Mouse (Mus musculus): ENCODE measurements around the gene Tceanc2. TPM values are rescaled to one million over a fixed set of nuclear protein-coding genes. Genes with fewer than 3 reads are reported as not detected.

Tceanc2 gene
- total RNA-seq (2021), result 10 to 100 TPM; 22.3 to 23.0 TPM
- long read RNA-seq, full-length matches to known transcripts, result 6 of 16 reads
- long read RNA-seq, partial matches to known transcripts, result 0 of 16 reads
- long read RNA-seq, other reads (novel, unspliced or antisense), result 10 of 16 reads

DNA sequence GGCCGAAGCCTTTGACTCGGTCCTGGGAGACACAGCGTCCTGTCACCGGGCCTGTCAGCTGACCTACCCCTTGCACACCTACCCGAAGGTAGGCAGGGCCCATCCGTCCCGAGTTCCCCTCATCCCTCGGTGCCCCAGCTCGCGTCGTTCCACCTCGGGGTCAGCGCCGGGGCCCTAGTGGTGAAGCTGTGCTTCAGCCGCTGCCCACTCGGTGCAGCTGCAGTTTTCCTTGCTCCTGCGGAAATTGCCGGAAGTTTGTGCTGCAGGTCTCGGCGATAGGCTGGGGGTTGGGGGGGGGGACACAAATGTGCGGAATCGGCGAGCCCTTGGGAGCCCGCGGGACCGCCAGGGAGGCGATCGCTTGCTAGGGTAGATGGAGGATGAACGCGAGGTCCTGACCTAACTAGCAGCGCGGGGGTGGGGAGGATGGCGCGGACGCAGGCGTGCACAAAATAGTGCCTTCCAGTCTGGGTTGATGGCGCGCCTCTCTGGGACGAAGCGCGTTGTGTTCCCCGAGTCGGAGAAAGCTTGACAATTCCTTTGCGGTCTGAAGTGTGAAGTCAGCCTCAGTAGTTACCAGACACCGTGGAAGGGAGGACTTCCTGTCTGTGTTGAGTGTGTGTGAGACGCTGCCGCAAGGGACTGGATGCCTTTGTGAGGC is at the start of gene Tceanc2:
Tceanc2 (minus strand) TSS at position 287 of the 661 bp plus-strand sequence.
- peak; percentile 49 to 64 for DNase-seq (ENCODE audit: low spot score in 2 of 2)

DNA sequence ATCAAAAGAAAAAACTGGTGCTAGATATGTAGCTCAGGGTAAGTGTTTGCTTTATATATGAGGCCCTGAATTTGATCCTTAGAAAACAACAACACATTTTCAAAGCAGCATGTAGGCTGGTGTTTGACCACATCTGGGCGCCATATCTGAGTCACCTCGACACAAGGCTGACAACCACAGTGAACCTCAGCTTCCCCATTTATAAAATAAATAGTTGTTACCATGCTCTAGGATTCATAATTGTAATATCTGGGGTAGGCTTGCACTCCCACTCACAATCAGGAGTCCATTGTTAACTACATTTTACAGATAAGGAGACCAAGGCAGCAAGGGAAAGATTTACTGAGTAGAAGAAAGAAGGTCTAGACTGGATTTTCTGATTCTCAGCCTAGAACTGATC is 47.4 kb upstream of the Tceanc2 start:
- no peak for DNase-seq (ENCODE audit: low spot score in 2 of 2)

DNA sequence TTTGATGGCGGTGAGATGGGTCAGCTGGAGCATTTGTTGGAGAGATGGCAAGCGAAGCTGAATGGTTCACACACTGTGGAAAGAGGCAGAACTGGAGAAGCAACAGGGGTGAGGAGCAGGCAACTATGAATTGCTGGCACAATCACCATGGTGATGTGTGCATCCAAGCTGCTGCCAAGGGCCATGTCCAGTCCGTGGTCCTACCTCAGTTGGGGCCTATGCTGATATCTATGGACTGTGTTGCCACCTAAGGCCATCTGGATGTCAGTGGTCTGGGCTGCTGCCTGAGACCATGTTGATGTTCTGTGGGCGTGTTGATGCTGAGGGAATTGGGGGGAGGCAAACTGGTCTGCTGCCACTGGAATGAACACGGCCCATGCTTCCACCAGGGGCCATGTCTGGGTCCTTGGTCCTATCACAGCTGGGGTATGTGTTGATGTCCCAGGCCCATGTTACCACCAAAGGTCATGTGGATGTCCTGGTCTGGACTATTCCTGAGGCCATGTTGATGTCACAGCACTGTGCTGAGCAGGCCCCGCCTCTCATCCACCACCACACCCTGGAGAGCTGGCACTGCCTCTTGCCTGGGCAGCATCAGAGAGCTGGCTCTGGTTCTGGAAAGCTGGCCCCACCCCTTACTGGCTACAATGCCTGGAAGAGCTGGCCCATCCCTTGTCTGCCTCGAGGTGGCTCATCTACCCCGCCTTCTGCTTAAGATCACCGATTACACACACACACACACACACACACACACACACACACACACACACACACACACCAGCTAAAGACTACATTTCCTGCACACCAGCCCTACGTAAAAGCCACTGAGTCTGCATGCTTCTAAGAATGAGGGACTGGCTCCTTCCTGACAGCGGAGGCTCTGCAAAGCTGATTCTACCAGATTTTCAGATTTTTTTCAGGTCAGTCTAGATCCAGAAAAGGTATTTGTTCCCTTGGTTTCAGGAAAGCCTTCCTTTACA is 44.6 kb upstream of the Tceanc2 start:
- peak; percentile 37 to 49 for DNase-seq (ENCODE audit: low spot score in 2 of 2)

DNA sequence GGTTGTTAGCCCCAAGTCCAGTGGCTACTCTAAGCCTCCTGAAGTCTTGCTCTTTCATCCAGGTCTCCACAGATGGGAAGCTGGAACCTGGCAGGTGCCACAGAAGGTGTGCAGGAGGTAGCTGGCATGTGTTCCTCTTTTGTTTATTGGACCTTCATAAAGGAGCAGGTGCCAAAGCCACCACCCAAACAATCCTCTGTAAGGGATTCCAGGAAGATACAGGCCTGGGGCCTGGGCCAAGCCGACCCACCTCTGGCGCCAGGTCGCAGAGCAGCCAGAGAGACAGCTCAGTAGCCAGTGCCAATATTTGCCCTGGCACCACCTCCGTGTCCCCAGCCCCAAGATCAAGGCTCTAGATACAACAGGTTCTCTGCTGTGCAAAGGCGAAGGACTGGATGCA is 42.6 kb upstream of the Tceanc2 start:
- no peak for DNase-seq (ENCODE audit: low spot score in 2 of 2)

DNA sequence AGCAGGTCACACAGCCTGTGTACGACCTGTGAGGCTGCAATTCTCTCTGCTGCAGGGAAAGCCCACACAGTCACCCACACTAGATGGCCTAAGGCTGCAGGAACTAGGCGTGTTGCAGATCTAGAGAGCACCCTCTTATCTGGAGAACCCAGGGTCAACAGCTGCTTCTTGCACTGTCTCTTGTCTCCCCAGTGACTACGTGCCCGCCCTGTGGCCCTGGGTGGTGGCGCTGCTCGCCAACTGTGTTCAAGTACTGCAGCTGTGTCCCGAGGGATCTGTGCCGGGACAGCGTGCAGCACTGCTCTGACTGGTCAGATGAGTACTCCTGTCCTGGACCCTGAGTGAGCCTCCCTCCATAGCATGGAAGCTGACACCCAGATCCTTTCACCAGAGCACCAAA is 38.7 kb upstream of the Tceanc2 start:
- no peak for DNase-seq (ENCODE audit: low spot score in 2 of 2)

DNA sequence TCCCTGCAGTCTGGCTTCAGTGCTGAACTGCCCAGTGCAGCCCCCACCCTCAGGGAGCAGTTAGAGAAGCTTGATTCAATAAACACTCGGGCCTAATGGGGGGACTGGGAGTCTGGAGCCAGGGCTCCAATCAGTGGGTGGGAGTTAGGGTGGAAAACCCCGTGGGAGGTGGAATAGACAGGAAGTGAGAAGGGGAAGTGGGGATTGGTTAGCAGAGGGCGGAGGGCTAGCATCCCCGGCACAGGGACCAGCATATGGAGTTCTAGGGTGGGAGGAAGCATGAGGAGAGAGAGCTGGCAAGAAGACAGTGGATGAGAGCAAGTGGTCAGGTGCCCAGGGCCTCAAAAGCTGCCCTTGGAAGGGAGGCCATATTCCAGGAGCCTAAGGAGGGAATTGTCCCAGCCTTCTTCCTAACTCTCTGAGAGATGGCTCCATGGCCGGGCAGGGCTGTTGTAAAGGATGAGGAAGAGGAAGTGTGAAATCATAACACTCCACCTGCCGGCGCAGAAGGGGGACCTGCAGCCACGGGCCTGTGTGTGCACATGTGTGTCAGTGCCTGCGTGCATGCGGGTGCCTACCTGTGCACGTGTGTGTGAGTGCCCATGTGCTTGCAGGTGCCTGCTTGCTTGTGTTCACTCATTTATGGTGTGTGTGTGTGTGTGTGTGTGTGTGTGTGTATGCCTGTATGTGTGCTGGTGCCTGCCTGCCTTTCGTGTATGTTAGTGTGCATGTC is 34.5 kb upstream of the Tceanc2 start:
- DNase-seq (ENCODE audit: low spot score in 2 of 2), result no peak

DNA sequence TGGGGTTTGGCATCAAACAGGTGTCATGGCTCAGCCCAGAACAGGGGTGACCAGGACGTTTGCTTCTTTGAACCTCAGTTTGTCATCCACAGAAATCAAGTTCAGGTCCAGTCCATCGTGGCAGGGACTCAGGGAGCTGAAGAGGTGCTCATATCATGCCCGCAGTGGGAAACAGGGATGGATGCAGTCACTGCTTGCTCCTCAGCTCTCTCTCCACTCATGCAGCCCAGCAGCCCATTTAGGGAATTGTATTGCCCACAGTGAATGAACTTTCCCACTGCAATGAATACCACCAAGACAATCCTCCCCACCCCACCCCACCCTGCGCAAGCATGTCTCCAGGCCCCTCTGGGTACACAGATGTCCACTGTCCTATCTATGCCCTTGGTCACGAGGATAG is 33.0 kb upstream of the Tceanc2 start:
- DNase-seq (ENCODE audit: low spot score in 2 of 2), result no peak

DNA sequence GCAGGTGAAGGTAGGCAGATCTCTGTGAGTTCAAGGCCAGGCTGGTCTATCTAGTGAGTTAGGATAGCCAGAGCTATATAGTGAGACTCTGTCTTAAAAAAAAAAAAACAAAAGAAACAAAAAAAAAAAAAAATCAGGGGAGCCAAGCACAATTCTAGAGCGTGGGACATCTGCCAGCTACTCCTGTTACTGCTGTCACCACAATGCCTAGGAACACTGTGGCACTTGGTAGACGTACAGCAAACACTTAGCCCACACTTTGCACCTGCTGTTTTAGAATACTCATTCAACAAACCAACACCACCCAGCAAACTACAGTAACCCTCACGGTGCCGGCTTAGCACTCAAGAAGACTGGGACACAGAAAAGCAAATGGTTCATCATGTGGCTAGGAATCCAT is 32.5 kb upstream of the Tceanc2 start:
- DNase-seq (ENCODE audit: low spot score in 2 of 2), result peak in 1 of 2 experiments; percentile 31

DNA sequence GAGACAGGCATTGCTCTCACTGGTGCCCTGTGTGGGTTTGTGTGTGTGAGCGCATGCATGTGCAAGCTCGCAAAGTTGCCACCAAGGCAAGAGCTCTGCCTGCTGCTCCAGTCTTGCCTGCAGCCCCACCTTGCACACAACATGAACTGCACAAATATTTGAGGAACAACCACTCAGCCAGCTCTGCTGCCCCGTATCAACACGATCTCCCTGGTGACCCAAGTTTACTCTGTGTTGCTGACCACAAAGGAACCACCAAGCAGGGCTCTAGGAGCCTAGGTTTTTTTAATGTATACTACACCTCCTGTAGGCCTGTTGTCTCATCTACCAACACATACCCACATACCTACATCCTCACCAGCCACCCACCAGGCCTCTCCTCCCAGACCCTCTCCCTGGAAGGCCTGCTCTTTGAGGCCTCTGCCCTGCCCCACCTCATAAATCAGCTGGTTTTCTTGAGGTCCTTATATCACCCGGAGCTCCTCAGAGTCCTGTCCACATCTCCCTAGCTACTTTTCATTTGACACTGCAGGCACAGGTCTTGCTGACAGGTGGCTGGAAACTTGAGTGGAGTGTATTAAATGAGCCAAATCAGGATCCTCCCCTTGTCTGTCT is 31.7 kb upstream of the Tceanc2 start:
- DNase-seq (ENCODE audit: low spot score in 2 of 2), result no peak

DNA sequence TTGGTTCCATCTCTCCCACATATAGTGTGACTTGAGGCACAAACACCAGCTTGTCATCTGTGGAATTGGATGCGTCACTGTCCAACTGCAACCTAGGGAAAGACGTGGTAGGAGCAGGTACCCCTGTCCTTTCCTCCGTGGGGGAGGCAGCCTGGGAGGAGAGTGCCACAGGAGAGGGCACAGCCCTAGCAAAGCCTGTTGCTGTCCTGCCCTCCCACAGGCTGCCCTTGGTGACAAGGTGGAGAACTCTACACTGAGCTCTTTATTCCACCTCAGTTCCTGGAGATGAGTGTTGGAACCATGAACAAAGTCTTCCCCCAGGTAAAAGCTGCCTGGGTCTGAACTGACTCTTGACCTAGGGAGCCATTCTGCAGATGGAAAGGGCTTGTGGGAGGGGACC is 30.0 kb upstream of the Tceanc2 start, which contains the start of gene Ldlrad1:
Ldlrad1 (plus strand) TSS at position 301 of the 400 bp plus-strand sequence.
- no peak for DNase-seq (ENCODE audit: low spot score in 2 of 2)

DNA sequence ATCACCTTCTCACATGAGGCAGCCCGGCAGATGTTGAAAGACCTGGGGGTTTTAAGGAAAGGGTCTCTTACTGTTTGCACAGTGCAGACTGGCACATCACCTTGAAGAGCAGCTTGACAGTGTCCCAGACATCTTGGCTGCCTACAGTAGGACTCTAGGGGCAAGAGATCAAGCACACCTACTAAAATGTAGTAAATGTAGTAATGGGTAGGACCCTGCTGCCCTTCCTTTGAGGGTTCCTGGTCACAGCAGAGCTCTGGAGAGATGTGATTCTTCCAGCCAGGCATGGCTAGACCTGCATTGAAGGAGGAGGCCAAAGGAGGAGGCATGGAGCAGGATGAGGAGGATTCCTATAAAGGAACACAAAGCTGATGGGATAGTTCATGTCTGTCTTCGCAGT is 28.1 kb upstream of the Tceanc2 start:
- no peak for DNase-seq (ENCODE audit: low spot score in 2 of 2)

DNA sequence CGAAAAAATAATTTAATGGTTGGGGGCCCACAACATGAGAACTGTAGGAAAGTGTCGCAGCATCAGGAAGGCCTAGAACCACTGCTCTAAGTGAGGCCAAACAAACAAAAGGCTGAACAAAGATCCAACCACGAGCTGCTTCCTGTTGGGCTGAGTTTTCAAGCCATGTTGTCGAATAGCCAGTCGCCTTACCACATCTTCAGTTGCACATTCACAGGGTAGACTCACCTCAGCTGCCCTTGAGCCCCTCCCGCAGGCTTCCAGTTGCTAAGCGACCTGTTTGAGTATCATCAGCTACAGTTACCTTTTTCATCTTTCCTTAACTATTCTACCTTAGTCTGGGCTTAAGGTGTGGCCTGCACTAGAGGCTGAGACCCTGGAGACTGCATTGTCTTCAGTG is 24.1 kb upstream of the Tceanc2 start:
- no peak for DNase-seq (ENCODE audit: low spot score in 2 of 2)

DNA sequence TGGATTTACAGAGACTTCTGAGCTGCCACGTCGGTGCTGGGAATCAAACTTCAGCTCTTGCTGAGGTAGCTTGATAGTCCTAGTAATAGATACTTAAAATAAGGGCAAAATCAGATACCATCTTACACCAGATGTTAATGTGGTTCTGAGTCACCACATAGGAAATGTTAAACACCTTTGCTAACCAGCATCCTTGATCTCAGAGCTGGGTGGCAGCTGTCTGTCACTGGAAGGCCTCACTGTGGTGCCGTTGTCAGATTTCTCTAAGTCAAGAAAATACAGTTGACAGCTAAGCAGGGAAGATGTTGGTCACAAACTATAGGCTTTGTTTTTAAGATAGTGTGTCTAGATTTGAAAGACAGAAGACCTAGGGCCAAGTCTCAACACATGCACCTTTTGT is 22.9 kb upstream of the Tceanc2 start:
- DNase-seq (ENCODE audit: low spot score in 2 of 2), result no peak

DNA sequence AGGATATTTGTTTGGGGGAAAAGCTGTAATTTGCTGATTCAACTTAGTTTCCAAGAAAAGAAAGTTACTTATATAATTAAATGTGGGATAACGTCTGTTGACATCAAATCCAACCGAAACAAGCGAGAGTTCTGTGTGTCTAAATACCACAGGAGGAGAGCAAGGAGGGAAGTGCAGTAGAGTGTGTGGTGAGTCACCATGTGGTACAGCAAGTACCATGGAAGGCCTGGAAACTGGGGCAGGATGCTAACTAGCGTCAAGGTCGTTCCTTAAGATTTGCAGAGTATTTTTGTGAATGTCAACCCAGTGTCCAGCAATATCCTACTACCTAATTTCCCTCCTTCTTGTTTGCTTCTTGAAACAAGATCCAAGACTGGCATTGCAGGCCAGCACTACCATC is 19.2 kb upstream of the Tceanc2 start:
- no peak for DNase-seq (ENCODE audit: low spot score in 2 of 2)

DNA sequence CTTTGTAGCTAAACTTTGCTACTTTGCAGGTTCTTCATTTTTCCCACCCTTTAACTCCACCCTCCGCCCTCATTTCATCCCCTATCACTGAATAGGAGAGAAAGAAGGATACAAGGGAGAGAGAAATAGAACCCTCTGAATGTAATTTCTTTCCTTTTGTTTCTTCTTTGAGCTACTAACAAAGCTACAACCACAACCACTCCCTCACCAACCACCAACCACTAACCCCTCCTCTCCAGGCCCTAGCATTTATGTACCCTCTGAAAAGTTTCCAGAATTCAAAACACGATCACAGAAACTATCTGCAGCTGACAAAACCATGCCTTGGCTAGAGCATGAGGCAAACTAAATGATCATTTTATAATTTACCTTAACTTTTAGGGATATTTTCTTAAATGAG is 17.5 kb upstream of the Tceanc2 start:
- no peak for DNase-seq (ENCODE audit: low spot score in 2 of 2)

DNA sequence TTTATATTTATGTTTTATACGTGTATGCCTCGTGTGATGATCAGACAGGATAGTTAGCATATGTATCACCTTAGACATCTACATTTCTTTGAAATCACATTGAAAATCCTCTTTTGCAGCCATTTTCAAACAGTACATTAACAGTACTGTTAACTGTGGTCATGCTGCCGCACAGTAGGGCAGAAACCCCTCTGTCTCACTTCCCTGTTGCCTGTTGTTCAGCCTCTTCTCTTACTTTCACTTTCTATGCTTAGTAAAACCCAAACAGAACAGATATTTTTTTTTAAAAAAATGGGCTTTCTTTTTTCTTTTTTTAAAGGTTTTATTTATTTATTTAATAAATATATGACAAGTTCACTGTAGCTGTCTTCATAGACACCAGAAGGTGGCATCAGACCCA is 14.9 kb upstream of the Tceanc2 start:
- DNase-seq (ENCODE audit: low spot score in 2 of 2), result no peak

DNA sequence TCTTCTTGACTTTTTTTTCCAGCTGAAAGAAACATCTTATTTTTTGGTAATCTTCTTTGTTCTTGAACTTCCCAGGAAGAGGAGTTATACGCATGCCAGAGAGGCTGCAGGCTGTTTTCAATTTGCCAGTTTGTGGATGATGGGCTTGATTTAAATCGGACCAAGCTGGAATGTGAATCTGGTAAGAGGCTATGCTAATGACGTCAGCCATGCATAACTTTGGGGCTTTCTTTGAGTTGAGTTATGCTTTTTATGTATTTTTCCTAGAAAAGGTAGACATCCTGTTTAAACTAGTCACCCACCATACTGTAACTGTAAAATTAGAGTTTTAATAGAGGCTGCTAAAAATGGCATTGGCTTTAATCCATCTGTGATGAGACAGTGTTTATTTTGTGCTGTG is 6.8 kb upstream of the Tceanc2 start:
- DNase-seq (ENCODE audit: low spot score in 2 of 2), result no peak

DNA sequence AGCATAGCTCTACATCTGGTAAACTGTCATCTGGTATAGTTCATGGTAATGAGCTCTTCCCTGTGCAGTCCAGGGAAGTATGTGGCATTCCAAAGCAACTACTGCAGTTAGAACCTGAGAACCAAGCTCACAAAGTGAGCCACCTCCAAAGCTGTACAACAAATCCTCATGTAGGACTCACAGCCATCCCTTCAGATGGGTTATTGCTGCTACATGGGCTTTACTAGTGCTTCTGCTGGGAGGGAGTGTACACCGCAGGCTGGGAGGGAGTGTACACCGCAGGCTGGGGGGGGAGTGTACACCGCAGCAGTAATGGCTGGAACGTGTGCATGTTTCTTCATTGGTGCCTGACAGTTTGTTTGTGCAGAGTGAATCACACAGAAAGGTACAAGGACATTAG is 4.3 kb upstream of the Tceanc2 start:
- no peak for DNase-seq (ENCODE audit: low spot score in 2 of 2)

DNA sequence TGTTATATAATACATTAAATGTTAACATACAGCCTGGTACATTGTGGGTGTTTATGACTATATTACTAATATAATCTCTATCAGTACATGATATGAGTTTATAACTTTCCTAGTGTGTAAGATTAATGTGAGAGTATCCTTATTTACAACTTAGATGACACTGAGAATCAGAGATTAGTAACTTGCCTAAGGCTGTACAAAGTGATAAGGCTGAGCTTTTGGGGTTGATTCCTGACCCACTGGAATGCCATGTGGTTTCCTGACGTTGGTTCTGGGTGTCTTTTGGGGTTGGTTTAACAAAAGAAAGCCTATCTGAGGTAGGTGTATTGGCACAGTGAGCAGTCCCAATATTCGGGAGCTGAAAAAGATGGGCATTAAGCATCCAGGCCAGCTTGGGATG is 3.9 kb upstream of the Tceanc2 start:
- no peak for DNase-seq (ENCODE audit: low spot score in 2 of 2)

DNA sequence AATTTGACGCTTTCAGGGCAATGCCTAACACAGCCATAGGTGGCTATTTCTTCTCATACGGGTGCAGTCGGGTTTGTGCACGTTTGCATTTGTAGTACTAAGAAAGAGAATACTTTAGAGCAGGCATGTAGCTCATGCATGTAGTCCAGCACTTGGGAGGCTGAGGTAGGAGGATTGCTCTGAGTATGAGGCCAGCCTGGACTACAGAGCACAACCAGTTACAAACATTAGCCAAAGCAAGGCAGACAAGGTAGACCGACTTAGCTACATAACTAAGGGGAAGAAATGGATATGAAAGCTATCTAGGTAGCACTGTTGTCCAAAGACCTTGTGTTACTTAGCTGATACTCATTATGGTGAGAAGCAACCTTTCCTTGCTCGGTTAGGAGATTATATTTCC is 3.0 kb upstream of the Tceanc2 start:
- DNase-seq (ENCODE audit: low spot score in 2 of 2), result no peak

DNA sequence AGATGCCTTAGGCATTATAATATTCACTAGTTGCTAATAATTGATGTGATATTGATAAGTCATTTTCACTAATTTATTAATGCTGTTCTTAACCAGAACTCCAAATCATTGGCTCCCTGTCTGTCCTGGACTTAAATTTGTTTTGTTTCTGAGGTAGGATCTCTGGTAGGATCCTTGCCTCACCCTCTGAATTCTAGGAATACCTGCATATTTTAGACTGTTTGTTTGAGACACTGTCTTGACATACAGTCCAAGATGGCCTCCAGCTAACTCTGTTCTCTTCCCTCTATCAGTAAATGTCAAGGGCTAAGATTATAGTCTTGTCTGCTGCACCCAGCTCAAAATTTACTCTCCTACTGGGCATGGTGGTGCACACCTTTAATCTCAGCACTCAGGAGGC is 1.8 kb upstream of the Tceanc2 start:
- DNase-seq (ENCODE audit: low spot score in 2 of 2), result no peak
